Mouse (Mus musculus): ENCODE results near the gene Slco2a1. TPM values are rescaled to one million over a fixed set of nuclear protein-coding genes. Genes with fewer than 3 reads are reported as not detected.

The Slco2a1 gene
- total and polyA plus RNA-seq, 3 experiments, result 0.14 TPM; not detected in 2

DNA sequence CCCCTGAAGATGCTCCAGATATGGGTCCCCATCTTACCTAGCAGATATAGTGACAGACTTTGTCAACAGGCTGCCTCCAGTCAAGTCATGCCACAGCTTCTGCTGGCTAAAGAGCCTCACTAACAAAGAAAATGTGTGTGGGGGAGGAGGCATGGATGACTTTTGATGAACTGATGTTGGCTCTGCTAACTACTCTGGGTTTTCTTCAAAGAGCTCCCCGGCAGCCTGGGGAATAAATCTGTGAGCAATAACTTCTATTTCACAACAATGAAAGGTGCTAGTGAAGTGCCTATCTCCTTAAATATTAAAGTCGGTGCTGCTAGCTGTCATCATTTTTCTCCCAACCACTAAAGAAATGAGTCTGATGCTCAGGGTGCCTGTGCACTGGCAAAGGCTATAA lies 72.0 kb downstream of the Slco2a1 start:
- H3K4me1 ChIP-seq (ENCODE audit: control insufficient read depth in 1 of 2, insufficient read depth in 2 of 2), result peaks cover 0 to 5% of the 10 kb centered on the region in 2 experiments; a peak in 1 of 4 replicates
- no peak overlapping the region for H3K27ac ChIP-seq (ENCODE audit: insufficient read depth, low read depth)
- no peak overlapping the region for H3K4me2 ChIP-seq (ENCODE audit: insufficient read depth, low read depth, poor library complexity, severe bottlenecking)
- in situ Hi-C loops (cut with MboI; ENCODE audit: low pct_ligation_motif_present, low pct_unique_long_range_greater_than_20kb, low sequenced_read_pairs), result no loop called here
- H3K79me2 ChIP-seq (replicated peaks; ENCODE audit: control insufficient read depth, extremely low read depth, insufficient read depth, poor library complexity, severe bottlenecking), result no peaks in the 10 kb centered on the region
- H3K9ac ChIP-seq (ENCODE audit: insufficient read depth, low read depth), result no peak overlapping the region
- H3K9me3 ChIP-seq (replicated peaks; ENCODE audit: low read length), result no peaks in the 10 kb centered on the region
- dilution Hi-C loops (cut with MboI; ENCODE audit: extremely low pct_ligation_motif_present, extremely low pct_unique_long_range_greater_than_20kb, low sequenced_read_pairs), result no loop called here
- no peak for DNase-seq (ENCODE audit: extremely low read depth)
- peaks cover 69% of the 10 kb centered on the region for H3K27me3 ChIP-seq (replicated peaks)
- TF ChIP-seq JUN (IDR thresholded peaks at IDR 0.05; ENCODE audit: insufficient read depth, low read depth, low read length) (no peak), IRF4 (IDR thresholded peaks at IDR 0.05; ENCODE audit: low read depth, low read length) (no peak), ETS1 (conservative IDR thresholded peaks at IDR 0.05; ENCODE audit: low read depth, low read length) (no peak), SIN3A (IDR thresholded peaks at IDR 0.05; ENCODE audit: low read length) (no peak), BHLHE40 (IDR thresholded peaks at IDR 0.05; ENCODE audit: low read depth, low read length) (no peak), ZMIZ1 (IDR thresholded peaks at IDR 0.05; ENCODE audit: low read depth, low read length) (no peak), HCFC1 (IDR thresholded peaks at IDR 0.05; ENCODE audit: low read depth, low read length) (no peak), POLR2AphosphoS2 (IDR thresholded peaks at IDR 0.05; ENCODE audit: low read depth, low read length) (no peak), SMC3 (IDR thresholded peaks at IDR 0.05; ENCODE audit: low read depth, low read length) (no peak)
- no peaks in the 10 kb centered on the region for H3K36me3 ChIP-seq (replicated peaks in 1 of 2; ENCODE audit: control insufficient read depth in 1 of 2, insufficient read depth in 1 of 2, low read length in 1 of 2)
- H3K4me3 ChIP-seq (replicated peaks in 1 of 3; ENCODE audit: low read depth in 2 of 3, low read length in 2 of 3, poor library complexity in 1 of 3), result no peak overlapping the region

DNA sequence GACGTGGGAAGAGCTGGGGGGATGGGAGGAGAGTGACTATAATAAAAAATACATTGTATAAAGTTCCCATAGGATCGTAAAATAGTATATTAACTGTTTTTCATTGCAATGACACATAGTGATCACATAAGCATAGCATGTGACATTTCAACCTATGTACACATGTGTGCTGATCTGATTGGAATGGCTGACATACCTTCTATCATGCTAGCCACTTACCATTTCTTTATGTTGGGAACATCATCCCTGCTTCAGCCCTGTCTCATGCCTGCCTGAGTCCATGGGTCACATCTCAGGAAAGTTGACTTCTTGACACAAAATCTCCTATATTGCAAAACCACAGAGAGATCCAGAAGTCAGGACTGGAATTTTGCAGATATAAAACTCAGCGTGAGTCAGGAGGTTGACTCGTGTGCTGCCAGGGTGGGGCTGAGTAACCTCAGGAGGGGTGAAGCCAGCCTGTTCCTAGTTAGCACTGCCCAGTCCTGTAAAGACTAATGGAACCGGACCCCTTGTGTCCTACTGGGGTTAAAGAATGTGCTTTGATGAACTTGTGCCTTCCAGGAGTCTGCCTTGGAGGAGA lies 73.0 kb downstream of the Slco2a1 start:
- Histone ChIP-seq H3K79me2 (replicated peaks; ENCODE audit: control insufficient read depth, extremely low read depth, insufficient read depth, poor library complexity, severe bottlenecking) (no peaks in the 10 kb centered on the region), H3K27ac (ENCODE audit: insufficient read depth, low read depth) (no peak overlapping the region), H3K4me1 (ENCODE audit: control insufficient read depth in 1 of 2, insufficient read depth in 2 of 2) (no peaks in the 10 kb centered on the region), H3K27me3 (replicated peaks) (peaks cover 69% of the 10 kb centered on the region), H3K36me3 (replicated peaks in 1 of 2; ENCODE audit: control insufficient read depth in 1 of 2, insufficient read depth in 1 of 2, low read length in 1 of 2) (no peaks in the 10 kb centered on the region), H3K4me2 (ENCODE audit: insufficient read depth, low read depth, poor library complexity, severe bottlenecking) (no peak overlapping the region), H3K9me3 (replicated peaks; ENCODE audit: low read length) (no peaks in the 10 kb centered on the region), H3K4me3 (replicated peaks in 1 of 3; ENCODE audit: low read depth in 2 of 3, low read length in 2 of 3, poor library complexity in 1 of 3) (no peak overlapping the region), H3K9ac (ENCODE audit: insufficient read depth, low read depth) (no peak overlapping the region)
- dilution Hi-C loops (cut with MboI; ENCODE audit: extremely low pct_ligation_motif_present, extremely low pct_unique_long_range_greater_than_20kb, low sequenced_read_pairs), result no loop called here
- in situ Hi-C loops (cut with MboI; ENCODE audit: low pct_ligation_motif_present, low pct_unique_long_range_greater_than_20kb, low sequenced_read_pairs), result no loop called here
- no peak for TF ChIP-seq JUN (IDR thresholded peaks at IDR 0.05; ENCODE audit: insufficient read depth, low read depth, low read length)
- TF ChIP-seq CTCF (conservative IDR thresholded peaks at IDR 0.05 in 1 of 2, IDR thresholded peaks at IDR 0.05 in 1 of 2; ENCODE audit: low read depth in 2 of 2, low read length in 2 of 2), result no peak
- no peak for TF ChIP-seq ZNF384 (IDR thresholded peaks at IDR 0.05; ENCODE audit: low read depth, low read length)
- no peak for TF ChIP-seq MEF2A (IDR thresholded peaks at IDR 0.05; ENCODE audit: borderline replicate concordance, low read depth, low read length)
- no peak for TF ChIP-seq MYC (IDR thresholded peaks at IDR 0.05; ENCODE audit: low read depth, low read length)
- no peak for TF ChIP-seq JUND (conservative IDR thresholded peaks at IDR 0.05; ENCODE audit: low read depth, low read length)
- TF ChIP-seq UBTF (IDR thresholded peaks at IDR 0.05; ENCODE audit: low read depth, low read length), result no peak
- TF ChIP-seq ZMIZ1 (IDR thresholded peaks at IDR 0.05; ENCODE audit: low read depth, low read length), result no peak
- no peak for TF ChIP-seq HCFC1 (IDR thresholded peaks at IDR 0.05; ENCODE audit: low read depth, low read length)
- DNase-seq (ENCODE audit: extremely low read depth), result no peak

All from CH12.LX (cell line).